Mouse (Mus musculus): ENCODE results near the gene Palm3.
A peak's percentile ranks its signal among the peaks of the same experiment; 100 is the strongest.

Gene Palm3

GRCm38 (mm10) chr8:84066291-84066930, 45.1 kb downstream of the Palm3 start, which contains the start of gene Rfx1:
Rfx1 (plus strand) TSS chr8:84066834.
- peak; percentile 97 to 98 for DNase-seq (ENCODE audit: low spot score in 2 of 2)

GRCm38 (mm10) chr8:84067047-84067573, 45.8 kb downstream of the Palm3 start:
- DNase-seq (ENCODE audit: low spot score in 2 of 2) = peak; percentile 98 to 100

GRCm38 (mm10) chr8:84067911-84068310, 46.6 kb downstream of the Palm3 start:
- DNase-seq (ENCODE audit: low spot score in 2 of 2) = no peak

GRCm38 (mm10) chr8:84068316-84069035, 47.2 kb downstream of the Palm3 start:
- no peak for DNase-seq (ENCODE audit: low spot score in 2 of 2)

- no peak for DNase-seq (ENCODE audit: low spot score in 2 of 2)
Observed at GRCm38 (mm10) chr8:84069169-84069568, 47.9 kb downstream of the Palm3 start.

- no peak for DNase-seq (ENCODE audit: low spot score in 2 of 2)
Observed at GRCm38 (mm10) chr8:84069750-84070149, 48.5 kb downstream of the Palm3 start.

- no peak for DNase-seq (ENCODE audit: low spot score in 2 of 2)
Observed at GRCm38 (mm10) chr8:84070241-84070640, 49.0 kb downstream of the Palm3 start.

- no peak for DNase-seq (ENCODE audit: low spot score in 2 of 2)
Observed at GRCm38 (mm10) chr8:84070667-84071066, 49.4 kb downstream of the Palm3 start.

GRCm38 (mm10) chr8:84071921-84072320, 50.6 kb downstream of the Palm3 start:
- no peak for DNase-seq (ENCODE audit: low spot score in 2 of 2)

- no peak for DNase-seq (ENCODE audit: low spot score in 2 of 2)
Observed at GRCm38 (mm10) chr8:84072321-84072720, 51.0 kb downstream of the Palm3 start.

- DNase-seq (ENCODE audit: low spot score in 2 of 2) = no peak
Observed at GRCm38 (mm10) chr8:84073230-84073976, 52.1 kb downstream of the Palm3 start.

- DNase-seq (ENCODE audit: low spot score in 2 of 2) = no peak
Observed at GRCm38 (mm10) chr8:84076412-84076811, 55.1 kb downstream of the Palm3 start.

- DNase-seq (ENCODE audit: low spot score in 2 of 2) = no peak
Observed at GRCm38 (mm10) chr8:84076849-84077248, 55.6 kb downstream of the Palm3 start.

GRCm38 (mm10) chr8:84079206-84079605, 57.9 kb downstream of the Palm3 start:
- DNase-seq (ENCODE audit: low spot score in 2 of 2) = no peak
